Mouse (Mus musculus): Measurements from ENCODE around the gene Kri1. TPM values are rescaled to one million over a fixed set of nuclear protein-coding genes. Genes with fewer than 3 reads are reported as not detected.
A peak's percentile ranks its signal among the peaks of the same experiment; 100 is the strongest.

Gene Kri1
- total and polyA plus RNA-seq, 2 experiments, result 6.5 to 9.7 TPM

GRCm38 (mm10) chr9:21313394-21313793 is 25.6 kb upstream of the Kri1 start:
- Histone ChIP-seq H3K27me3 (ENCODE audit: control insufficient read depth, insufficient read depth, low read length) (peaks cover 6% of the 10 kb centered on the region), H3K9ac (ENCODE audit: low read depth, low read length) (no peak overlapping the region), H3K36me3 (ENCODE audit: control insufficient read depth, insufficient read depth, low read length) (no peaks in the 10 kb centered on the region), H3K4me1 (ENCODE audit: control insufficient read depth, insufficient read depth, low read length) (no peaks in the 10 kb centered on the region), H3K4me3 (ENCODE audit: insufficient read depth, low read depth, low read length) (no peak overlapping the region), H3K27ac (replicated peaks; ENCODE audit: insufficient read depth, low read depth, low read length) (no peak overlapping the region), H3K79me2 (ENCODE audit: control insufficient read depth, insufficient read depth, low read length) (no peaks in the 10 kb centered on the region)
- peak; percentile 56 for DNase-seq (ENCODE audit: extremely low read depth, low read depth, low spot score)
- WGBS, result 10% methylated on average over 11 of the region's 11 CpGs
- TF ChIP-seq CTCF (IDR thresholded peaks at IDR 0.05; ENCODE audit: low read depth, low read length) (peak; percentile 95), POLR2A (IDR thresholded peaks at IDR 0.05; ENCODE audit: extremely low read depth, insufficient read depth, low read length) (no peak)

GRCm38 (mm10) chr9:21312134-21312533 is 24.4 kb upstream of the Kri1 start, which contains the start of gene Ap1m2:
Ap1m2 (minus strand) TSS chr9:21312337.
- H3K4me1 ChIP-seq (ENCODE audit: control insufficient read depth, insufficient read depth, low read length), result no peaks in the 10 kb centered on the region
- H3K4me3 ChIP-seq (ENCODE audit: insufficient read depth, low read depth, low read length), result peak within 1 kb of the TSS; percentile 7; the same call in 1 of the 2 replicates
- H3K79me2 ChIP-seq (ENCODE audit: control insufficient read depth, insufficient read depth, low read length), result no peaks in the 10 kb centered on the region
- WGBS, result 20% methylated on average over 35 of the region's 35 CpGs
- no peak within 1 kb of the TSS for H3K27ac ChIP-seq (replicated peaks; ENCODE audit: insufficient read depth, low read depth, low read length)
- peaks cover 6% of the 10 kb centered on the region for H3K27me3 ChIP-seq (ENCODE audit: control insufficient read depth, insufficient read depth, low read length)
- DNase-seq (ENCODE audit: extremely low read depth, low read depth, low spot score), result no peak
- H3K9ac ChIP-seq (ENCODE audit: low read depth, low read length), result no peak within 1 kb of the TSS
- no peak for TF ChIP-seq CTCF (IDR thresholded peaks at IDR 0.05; ENCODE audit: low read depth, low read length)
- TF ChIP-seq POLR2A (IDR thresholded peaks at IDR 0.05; ENCODE audit: extremely low read depth, insufficient read depth, low read length), result no peak
- H3K36me3 ChIP-seq (ENCODE audit: control insufficient read depth, insufficient read depth, low read length), result no peaks in the 10 kb centered on the region

- TF ChIP-seq CTCF (IDR thresholded peaks at IDR 0.05; ENCODE audit: low read depth, low read length) (no peak), POLR2A (IDR thresholded peaks at IDR 0.05; ENCODE audit: extremely low read depth, insufficient read depth, low read length) (no peak)
- no peak overlapping the region for H3K9ac ChIP-seq (ENCODE audit: low read depth, low read length)
- H3K27ac ChIP-seq (replicated peaks; ENCODE audit: insufficient read depth, low read depth, low read length), result no peak overlapping the region
- 60% methylated on average over 7 of the region's 7 CpGs for WGBS
- H3K4me1 ChIP-seq (ENCODE audit: control insufficient read depth, insufficient read depth, low read length), result no peaks in the 10 kb centered on the region
- no peaks in the 10 kb centered on the region for H3K79me2 ChIP-seq (ENCODE audit: control insufficient read depth, insufficient read depth, low read length)
- H3K27me3 ChIP-seq (ENCODE audit: control insufficient read depth, insufficient read depth, low read length), result peaks cover 6% of the 10 kb centered on the region
- H3K36me3 ChIP-seq (ENCODE audit: control insufficient read depth, insufficient read depth, low read length), result no peaks in the 10 kb centered on the region
- 0 out of 2 replicates have a peak overlapping the region, but pooled peaks have one; percentile 7 for H3K4me3 ChIP-seq (ENCODE audit: insufficient read depth, low read depth, low read length)
- no peak for DNase-seq (ENCODE audit: extremely low read depth, low read depth, low spot score)
These were observed 23.9 kb upstream of the Kri1 start for GRCm38 (mm10) chr9:21311695-21312094.

GRCm38 (mm10) chr9:21309150-21309741 is 21.5 kb upstream of the Kri1 start:
- WGBS, result 76% methylated on average over 15 of the region's 15 CpGs
- no peak for DNase-seq (ENCODE audit: extremely low read depth, low read depth, low spot score)

GRCm38 (mm10) chr9:21305065-21305464 is 17.3 kb upstream of the Kri1 start:
- no peaks in the 10 kb centered on the region for H3K36me3 ChIP-seq (ENCODE audit: control insufficient read depth, insufficient read depth, low read length)
- no peak for TF ChIP-seq POLR2A (IDR thresholded peaks at IDR 0.05; ENCODE audit: extremely low read depth, insufficient read depth, low read length)
- TF ChIP-seq CTCF (IDR thresholded peaks at IDR 0.05; ENCODE audit: low read depth, low read length), result no peak
- DNase-seq (ENCODE audit: extremely low read depth, low read depth, low spot score), result no peak
- H3K27me3 ChIP-seq (ENCODE audit: control insufficient read depth, insufficient read depth, low read length), result no peaks in the 10 kb centered on the region
- H3K79me2 ChIP-seq (ENCODE audit: control insufficient read depth, insufficient read depth, low read length), result no peaks in the 10 kb centered on the region
- H3K4me3 ChIP-seq (ENCODE audit: insufficient read depth, low read depth, low read length), result no peak overlapping the region
- WGBS, result 78% methylated on average over 7 of the region's 7 CpGs
- no peak overlapping the region for H3K27ac ChIP-seq (replicated peaks; ENCODE audit: insufficient read depth, low read depth, low read length)
- no peak overlapping the region for H3K9ac ChIP-seq (ENCODE audit: low read depth, low read length)
- no peaks in the 10 kb centered on the region for H3K4me1 ChIP-seq (ENCODE audit: control insufficient read depth, insufficient read depth, low read length)

More at GRCm38 (mm10) chr9:21309150-21309741, 21.5 kb upstream of the Kri1 start:
- Histone ChIP-seq H3K27ac (replicated peaks; ENCODE audit: insufficient read depth, low read depth, low read length) (no peak overlapping the region), H3K36me3 (ENCODE audit: control insufficient read depth, insufficient read depth, low read length) (no peaks in the 10 kb centered on the region), H3K9ac (ENCODE audit: low read depth, low read length) (no peak overlapping the region), H3K4me1 (ENCODE audit: control insufficient read depth, insufficient read depth, low read length) (no peaks in the 10 kb centered on the region), H3K4me3 (ENCODE audit: insufficient read depth, low read depth, low read length) (no peak overlapping the region), H3K79me2 (ENCODE audit: control insufficient read depth, insufficient read depth, low read length) (no peaks in the 10 kb centered on the region), H3K27me3 (ENCODE audit: control insufficient read depth, insufficient read depth, low read length) (peaks cover 6% of the 10 kb centered on the region)
- TF ChIP-seq POLR2A (IDR thresholded peaks at IDR 0.05; ENCODE audit: extremely low read depth, insufficient read depth, low read length) (no peak), CTCF (IDR thresholded peaks at IDR 0.05; ENCODE audit: low read depth, low read length) (no peak)

- Histone ChIP-seq H3K4me1 (ENCODE audit: control insufficient read depth, insufficient read depth, low read length) (no peaks in the 10 kb centered on the region), H3K9ac (ENCODE audit: low read depth, low read length) (no peak overlapping the region), H3K27me3 (ENCODE audit: control insufficient read depth, insufficient read depth, low read length) (no peaks in the 10 kb centered on the region), H3K36me3 (ENCODE audit: control insufficient read depth, insufficient read depth, low read length) (no peaks in the 10 kb centered on the region), H3K4me3 (ENCODE audit: insufficient read depth, low read depth, low read length) (no peak overlapping the region), H3K27ac (replicated peaks; ENCODE audit: insufficient read depth, low read depth, low read length) (no peak overlapping the region), H3K79me2 (ENCODE audit: control insufficient read depth, insufficient read depth, low read length) (no peaks in the 10 kb centered on the region)
- TF ChIP-seq POLR2A (IDR thresholded peaks at IDR 0.05; ENCODE audit: extremely low read depth, insufficient read depth, low read length), result no peak
- TF ChIP-seq CTCF (IDR thresholded peaks at IDR 0.05; ENCODE audit: low read depth, low read length), result no peak
- DNase-seq (ENCODE audit: extremely low read depth, low read depth, low spot score), result no peak
- 88% methylated on average over 10 of the region's 10 CpGs for WGBS
These were observed 11.2 kb upstream of the Kri1 start for GRCm38 (mm10) chr9:21299014-21299413.
